Mouse (Mus musculus) gonadal fat pad, adult 2 months (tissue): ENCODE measurements around the gene Pip4k2b. TPM values are rescaled to one million over a fixed set of nuclear protein-coding genes. Genes with fewer than 3 reads are reported as not detected.
A peak's percentile ranks its signal among the peaks of the same experiment; 100 is the strongest.
"Not testable (repeated sequence)": the region's sequence is repeated elsewhere in the genome, so short reads cannot be mapped to it uniquely, and the experiment has no call there.

Source experiments
- DNase-seq: peaks from one replicate; pipeline ENCODE4 v3.0.0-alpha.2; 2012; ENCODE audit warnings: low read depth
- polyA plus RNA-seq: library from polyadenylated mRNA; depleted of rRNA; stranded (reverse); fragments of >200 nt; gene quantifications from 2 replicates; pipeline ENCODE4 v1.2.3, GENCODE M21; 2012

Pip4k2b gene
- polyA plus RNA-seq, 1 experiment = 16.5 TPM

GRCm38 (mm10) chr11:97753277-97753676, 8.8 kb upstream of the Pip4k2b start:
- no peak for DNase-seq

GRCm38 (mm10) chr11:97748496-97748895, 4.0 kb upstream of the Pip4k2b start:
- no peak for DNase-seq

GRCm38 (mm10) chr11:97747773-97748172, 3.3 kb upstream of the Pip4k2b start:
- DNase-seq = no peak

- DNase-seq = no peak
Observed at GRCm38 (mm10) chr11:97745331-97745721, 822 bp upstream of the Pip4k2b start.

GRCm38 (mm10) chr11:97744718-97745330, 320 bp upstream of the Pip4k2b start:
- DNase-seq = peak; percentile 89

GRCm38 (mm10) chr11:97743423-97743822, 1.1 kb downstream of the Pip4k2b start:
- DNase-seq = no peak

- no peak for DNase-seq
Observed at GRCm38 (mm10) chr11:97742591-97742990, 1.9 kb downstream of the Pip4k2b start.

GRCm38 (mm10) chr11:97742157-97742556, 2.3 kb downstream of the Pip4k2b start:
- DNase-seq = no peak

GRCm38 (mm10) chr11:97740190-97740589, 4.3 kb downstream of the Pip4k2b start:
- DNase-seq = no peak

GRCm38 (mm10) chr11:97739155-97739554, 5.3 kb downstream of the Pip4k2b start:
- no peak for DNase-seq

GRCm38 (mm10) chr11:97738703-97739102, 5.8 kb downstream of the Pip4k2b start:
- DNase-seq = no peak

GRCm38 (mm10) chr11:97737600-97737999, 6.9 kb downstream of the Pip4k2b start:
- peak; percentile 92 for DNase-seq

GRCm38 (mm10) chr11:97736645-97737044, 7.9 kb downstream of the Pip4k2b start:
- no peak for DNase-seq

GRCm38 (mm10) chr11:97734810-97735209, 9.7 kb downstream of the Pip4k2b start:
- not testable (repeated sequence) for DNase-seq

- no peak for DNase-seq
Observed at GRCm38 (mm10) chr11:97733689-97734088, 10.8 kb downstream of the Pip4k2b start.

- no peak for DNase-seq
Observed at GRCm38 (mm10) chr11:97728730-97729129, 15.8 kb downstream of the Pip4k2b start.

GRCm38 (mm10) chr11:97728311-97728710, 16.2 kb downstream of the Pip4k2b start:
- DNase-seq = no peak

GRCm38 (mm10) chr11:97723709-97724108, 20.8 kb downstream of the Pip4k2b start:
- DNase-seq = no peak

GRCm38 (mm10) chr11:97721338-97721737, 23.2 kb downstream of the Pip4k2b start:
- DNase-seq = no peak

GRCm38 (mm10) chr11:97719041-97719440, 25.5 kb downstream of the Pip4k2b start:
- no peak for DNase-seq

GRCm38 (mm10) chr11:97718281-97718860, 26.1 kb downstream of the Pip4k2b start:
- DNase-seq = no peak

- no peak for DNase-seq
Observed at GRCm38 (mm10) chr11:97717369-97718280, 26.9 kb downstream of the Pip4k2b start.

- DNase-seq = no peak
Observed at GRCm38 (mm10) chr11:97716021-97716420, 28.5 kb downstream of the Pip4k2b start.
